Mouse (Mus musculus): ENCODE measurements around the gene Aven. TPM values are rescaled to one million over a fixed set of nuclear protein-coding genes. Genes with fewer than 3 reads are reported as not detected.

The Aven gene
- 7.0 and 8.6 TPM in 2 replicates for polyA plus RNA-seq (2012; rRNA removed)

DNA sequence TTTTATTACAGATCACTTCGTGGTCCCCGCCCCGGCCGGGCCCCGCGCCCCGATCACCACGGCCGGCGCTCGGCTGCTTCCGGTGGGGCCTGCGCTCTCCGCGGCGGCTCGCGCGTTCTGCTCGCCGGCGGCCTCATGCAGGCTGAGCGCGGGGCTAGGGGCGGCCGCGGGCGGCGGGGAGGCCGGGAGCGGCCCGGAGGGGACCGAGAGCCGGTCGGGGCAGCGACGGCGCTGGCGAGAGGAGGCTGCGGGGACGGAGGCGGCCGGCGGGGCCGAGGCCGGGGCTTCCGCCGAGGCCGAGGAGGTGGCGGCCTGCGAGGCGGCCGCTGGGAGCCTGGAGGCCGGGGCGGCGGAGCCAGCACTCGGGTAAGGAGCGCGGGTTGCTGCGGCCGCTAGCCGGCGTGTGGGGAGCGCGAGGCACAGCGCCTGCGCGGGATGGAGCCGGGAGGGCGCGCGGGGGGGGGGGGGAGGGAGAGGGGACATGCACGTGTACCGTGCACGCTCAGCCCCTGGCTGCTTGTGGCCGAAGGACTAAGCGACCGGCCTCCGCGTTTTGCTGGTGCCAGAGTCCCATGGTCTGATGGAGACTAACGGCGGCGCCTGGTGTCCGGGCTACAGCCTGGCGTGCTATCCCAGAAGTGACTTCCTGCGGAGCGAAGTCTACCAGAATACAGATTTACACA lies at the start of gene Aven:
Gene Aven, plus strand, starts transcription at position 109 of the 683 bp plus-strand sequence.

DNA sequence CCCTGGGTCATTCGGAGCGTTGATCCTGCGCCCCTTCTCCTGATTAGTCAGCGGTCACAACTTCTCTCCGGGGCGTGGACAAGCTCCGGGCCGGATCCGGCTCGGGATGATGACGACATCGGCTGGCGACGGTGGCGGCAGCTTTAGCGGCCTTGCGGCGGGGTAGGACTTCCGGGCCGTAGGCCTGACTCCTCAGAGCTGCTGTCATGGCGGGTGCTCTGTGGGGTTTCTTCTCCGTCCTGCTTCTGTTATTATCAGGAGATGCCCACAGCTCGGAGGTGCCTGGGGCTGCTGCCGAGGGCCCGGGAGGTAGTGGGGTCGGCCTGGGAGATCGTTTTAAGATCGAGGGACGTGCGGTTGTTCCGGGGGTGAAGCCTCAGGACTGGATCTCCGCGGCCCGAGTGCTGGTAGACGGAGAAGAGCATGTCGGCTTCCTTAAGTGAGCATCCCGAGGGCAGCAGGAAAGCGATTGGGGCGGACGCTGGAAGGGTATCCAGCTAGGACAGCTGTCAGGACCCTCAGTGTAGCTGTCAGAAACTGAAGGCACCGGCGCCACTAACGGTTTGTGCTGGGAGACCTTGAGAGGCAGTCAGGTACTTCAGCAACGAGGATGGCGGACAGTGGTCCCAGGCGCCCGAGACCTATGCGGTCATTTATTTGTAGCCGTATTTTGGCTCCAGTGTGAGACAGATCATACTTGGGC lies 37.8 kb upstream of the Aven start, which contains the start of gene Emc7:
Gene Emc7, plus strand, starts transcription at position 136 of the 703 bp plus-strand sequence.

DNA sequence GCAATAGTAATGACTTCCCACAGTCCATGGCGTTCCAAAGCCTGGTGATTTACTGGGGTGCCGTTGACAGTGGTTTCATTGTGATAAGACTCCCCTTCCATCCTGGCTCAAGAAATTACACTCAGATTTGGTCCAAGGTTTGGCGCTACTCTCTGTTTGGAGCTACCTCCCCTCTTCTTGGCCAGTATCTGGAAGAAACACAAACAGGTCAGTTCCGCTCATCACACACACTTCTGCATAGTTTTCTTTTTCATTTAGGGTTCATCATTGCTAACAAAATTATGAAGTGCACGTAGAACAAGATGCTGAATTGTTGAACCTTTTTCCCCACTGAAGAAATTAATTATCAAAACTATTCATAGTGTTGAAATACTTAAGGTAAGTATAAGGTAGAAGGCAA lies 12.1 kb upstream of the Aven start, which contains the start of gene Chrm5:
Gene Chrm5, minus strand, starts transcription at position 101 of the 400 bp plus-strand sequence.

Other genes starting within 250 kb of the Aven start
- gene Nutm1, start 233.7 kb upstream of the Aven start, polyA plus RNA-seq (2012; rRNA removed), result not detected in 2 replicates
- 123 and 138 TPM in 2 replicates for gene Nop10, start 231.0 kb upstream of the Aven start, polyA plus RNA-seq (2012; rRNA removed)
- 51.2 and 54.8 TPM in 2 replicates for gene Slc12a6, start 227.1 kb upstream of the Aven start, polyA plus RNA-seq (2012; rRNA removed)
- 0.07 TPM in 1 of 2 replicates, not detected in the other for gene Gm21985, start 226.7 kb upstream of the Aven start, polyA plus RNA-seq (2012; rRNA removed)
- gene Emc4, start 124.9 kb upstream of the Aven start, polyA plus RNA-seq (2012; rRNA removed), result 116 TPM in 2 replicates
- gene Katnbl1, start 113.8 kb upstream of the Aven start, polyA plus RNA-seq (2012; rRNA removed), result 17.1 and 18.3 TPM in 2 replicates
- gene Emc7, start 38.0 kb upstream of the Aven start, polyA plus RNA-seq (2012; rRNA removed), result 10.5 and 11.7 TPM in 2 replicates
- 0.20 and 0.33 TPM in 2 replicates for gene Chrm5, start 12.2 kb upstream of the Aven start, polyA plus RNA-seq (2012; rRNA removed)

All from central nervous system, embryonic 14 days (tissue).